Mouse (Mus musculus) liver, postnatal 0 days (tissue): Measurements from ENCODE around the gene Tex14.

Experiments used
- CTCF ChIP-seq: sonication (generic); IDR thresholded peaks from 2 replicates; pipeline ENCODE4 v1.5.1; 2016; ENCODE audit warnings: antibody characterized with exemption, low read depth
- EP300 ChIP-seq: IDR thresholded peaks from 2 replicates; pipeline ENCODE4 v1.6.1; 2016; ENCODE audit warnings: antibody characterized with exemption, low read depth, mild to moderate bottlenecking

DNA sequence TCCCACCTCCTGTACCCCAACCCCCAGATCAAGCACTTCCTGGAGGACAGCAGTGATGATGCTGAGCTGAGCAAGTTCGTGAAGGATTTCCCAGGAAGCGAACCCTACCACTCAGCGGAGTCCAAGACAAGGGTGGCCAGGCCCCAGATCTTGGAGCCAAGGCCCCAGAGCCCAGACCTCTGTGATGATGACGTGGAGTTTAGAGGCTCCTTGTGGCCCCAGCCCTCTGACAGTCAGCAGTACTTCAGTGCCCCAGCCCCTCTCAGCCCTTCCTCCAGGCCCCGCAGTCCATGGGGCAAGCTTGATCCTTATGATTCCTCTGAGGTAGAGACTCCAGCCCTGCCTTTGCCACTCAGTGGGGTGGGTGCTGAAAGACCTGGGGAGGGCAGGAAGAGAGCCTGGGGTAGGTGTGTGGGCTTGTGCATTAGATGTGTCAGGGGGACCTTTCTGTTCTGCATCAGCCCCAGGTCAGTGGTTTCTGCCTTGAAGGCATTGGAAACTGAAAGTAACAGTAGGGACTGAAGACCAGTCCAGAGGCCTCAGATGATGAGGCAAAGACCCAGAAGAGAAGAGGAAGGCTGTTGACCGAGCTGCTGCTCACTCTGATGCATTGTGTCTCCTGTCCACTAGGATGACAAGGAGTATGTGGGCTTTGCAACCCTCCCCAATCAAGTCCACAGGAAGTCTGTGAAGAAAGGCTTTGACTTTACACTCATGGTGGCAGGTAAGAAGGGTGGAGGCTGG, 178.6 kb downstream of the Tex14 start:
- TF ChIP-seq CTCF (no peak), EP300 (no peak)
